Mouse (Mus musculus): ENCODE measurements around the gene Gm11492. TPM values are rescaled to one million over a fixed set of nuclear protein-coding genes. Genes with fewer than 3 reads are reported as not detected.

Gm11492 gene
- polyA plus RNA-seq, 1 experiment from 2014 or later = not detected

- no peak for DNase-seq (ENCODE audit: low spot score)
- WGBS = 75% methylated on average over 8 of the region's 8 CpGs
- peaks cover 17% of the 10 kb centered on the region for H3K4me1 ChIP-seq (replicated peaks; ENCODE audit: control insufficient read depth, insufficient read depth, low read length)
Observed at GRCm38 (mm10) chr11:87581933-87582710, 15.7 kb downstream of the Gm11492 start.

GRCm38 (mm10) chr11:87583291-87584034 is 17.0 kb downstream of the Gm11492 start:
- 75% methylated on average over 6 of the region's 6 CpGs for WGBS
- no peaks in the 10 kb centered on the region for H3K27me3 ChIP-seq (replicated peaks; ENCODE audit: control insufficient read depth, insufficient read depth, low read length)
- H3K4me1 ChIP-seq (replicated peaks; ENCODE audit: control insufficient read depth, insufficient read depth, low read length) = peaks cover 13% of the 10 kb centered on the region
- no peak overlapping the region for H3K27ac ChIP-seq (ENCODE audit: low read depth, low read length)
- DNase-seq (ENCODE audit: low spot score) = no peak
- no peaks in the 10 kb centered on the region for H3K36me3 ChIP-seq (ENCODE audit: control insufficient read depth, insufficient read depth, low read length)
- no peak overlapping the region for H3K4me3 ChIP-seq (ENCODE audit: low read depth, low read length)
- ATAC-seq (replicated peaks; ENCODE audit: low FRiP score) = no peak
- H3K9ac ChIP-seq (ENCODE audit: low read depth, low read length) = no peak overlapping the region
- H3K9me3 ChIP-seq (ENCODE audit: control insufficient read depth, low read length) = no peaks in the 10 kb centered on the region
- H3K4me2 ChIP-seq = no peak overlapping the region

More at GRCm38 (mm10) chr11:87581933-87582710, 15.7 kb downstream of the Gm11492 start:
- H3K4me2 ChIP-seq = no peak overlapping the region
- H3K27ac ChIP-seq (ENCODE audit: low read depth, low read length) = no peak overlapping the region
- no peaks in the 10 kb centered on the region for H3K27me3 ChIP-seq (replicated peaks; ENCODE audit: control insufficient read depth, insufficient read depth, low read length)
- no peaks in the 10 kb centered on the region for H3K9me3 ChIP-seq (ENCODE audit: control insufficient read depth, low read length)
- H3K36me3 ChIP-seq (ENCODE audit: control insufficient read depth, insufficient read depth, low read length) = no peaks in the 10 kb centered on the region
- H3K9ac ChIP-seq (ENCODE audit: low read depth, low read length) = no peak overlapping the region
- ATAC-seq (replicated peaks; ENCODE audit: low FRiP score) = no peak
- H3K4me3 ChIP-seq (ENCODE audit: low read depth, low read length) = no peak overlapping the region

GRCm38 (mm10) chr11:87584711-87585505 is 18.5 kb downstream of the Gm11492 start:
- ATAC-seq (replicated peaks; ENCODE audit: low FRiP score) = no peak
- H3K9ac ChIP-seq (ENCODE audit: low read depth, low read length) = no peak overlapping the region
- no peak overlapping the region for H3K27ac ChIP-seq (ENCODE audit: low read depth, low read length)

GRCm38 (mm10) chr11:87587211-87587874 is 20.9 kb downstream of the Gm11492 start:
- no peak overlapping the region for H3K27ac ChIP-seq (ENCODE audit: low read depth, low read length)
- H3K27me3 ChIP-seq (replicated peaks; ENCODE audit: control insufficient read depth, insufficient read depth, low read length) = no peaks in the 10 kb centered on the region
- no peaks in the 10 kb centered on the region for H3K36me3 ChIP-seq (ENCODE audit: control insufficient read depth, insufficient read depth, low read length)
- no peak overlapping the region for H3K9ac ChIP-seq (ENCODE audit: low read depth, low read length)
- H3K4me2 ChIP-seq = no peak overlapping the region
- no peak overlapping the region for H3K4me3 ChIP-seq (ENCODE audit: low read depth, low read length)
- peaks cover 10% of the 10 kb centered on the region for H3K4me1 ChIP-seq (replicated peaks; ENCODE audit: control insufficient read depth, insufficient read depth, low read length)
- no peak for ATAC-seq (replicated peaks; ENCODE audit: low FRiP score)
- DNase-seq (ENCODE audit: low spot score) = no peak
- WGBS = 90% methylated on average over 5 of the region's 5 CpGs
- no peaks in the 10 kb centered on the region for H3K9me3 ChIP-seq (ENCODE audit: control insufficient read depth, low read length)

More at GRCm38 (mm10) chr11:87584711-87585505, 18.5 kb downstream of the Gm11492 start:
- DNase-seq (ENCODE audit: low spot score) = no peak
- H3K9me3 ChIP-seq (ENCODE audit: control insufficient read depth, low read length) = no peaks in the 10 kb centered on the region
- peaks cover 2% of the 10 kb centered on the region for H3K4me1 ChIP-seq (replicated peaks; ENCODE audit: control insufficient read depth, insufficient read depth, low read length)
- no peak overlapping the region for H3K4me2 ChIP-seq
- WGBS = 81% methylated on average over 10 of the region's 10 CpGs
- H3K27me3 ChIP-seq (replicated peaks; ENCODE audit: control insufficient read depth, insufficient read depth, low read length) = no peaks in the 10 kb centered on the region
- no peaks in the 10 kb centered on the region for H3K36me3 ChIP-seq (ENCODE audit: control insufficient read depth, insufficient read depth, low read length)
- H3K4me3 ChIP-seq (ENCODE audit: low read depth, low read length) = no peak overlapping the region

GRCm38 (mm10) chr11:87589605-87590004 is 23.2 kb downstream of the Gm11492 start:
- H3K9ac ChIP-seq (ENCODE audit: low read depth, low read length) = peak overlapping the region; percentile 25; the same call in 1 of the 2 replicates
- H3K27me3 ChIP-seq (replicated peaks; ENCODE audit: control insufficient read depth, insufficient read depth, low read length) = no peaks in the 10 kb centered on the region
- 87% methylated on average over 8 of the region's 8 CpGs for WGBS
- H3K4me3 ChIP-seq (ENCODE audit: low read depth, low read length) = no peak overlapping the region
- no peak overlapping the region for H3K27ac ChIP-seq (ENCODE audit: low read depth, low read length)
- H3K36me3 ChIP-seq (ENCODE audit: control insufficient read depth, insufficient read depth, low read length) = no peaks in the 10 kb centered on the region; the same call in 1 of the 2 replicates
- H3K4me2 ChIP-seq = peak overlapping the region; percentile 88
- ATAC-seq (replicated peaks; ENCODE audit: low FRiP score) (no peak), DNase-seq (ENCODE audit: low spot score) (no peak)
- peaks cover 30% of the 10 kb centered on the region for H3K4me1 ChIP-seq (replicated peaks; ENCODE audit: control insufficient read depth, insufficient read depth, low read length)
- H3K9me3 ChIP-seq (ENCODE audit: control insufficient read depth, low read length) = no peaks in the 10 kb centered on the region

GRCm38 (mm10) chr11:87590841-87591525 is 24.5 kb downstream of the Gm11492 start:
- Histone ChIP-seq H3K4me1 (replicated peaks; ENCODE audit: control insufficient read depth, insufficient read depth, low read length) (peaks cover 43% of the 10 kb centered on the region), H3K27me3 (replicated peaks; ENCODE audit: control insufficient read depth, insufficient read depth, low read length) (no peaks in the 10 kb centered on the region), H3K36me3 (ENCODE audit: control insufficient read depth, insufficient read depth, low read length) (no peaks in the 10 kb centered on the region; the same call in 1 of the 2 replicates), H3K4me3 (ENCODE audit: low read depth, low read length) (peak overlapping the region; percentile 76), H3K9me3 (ENCODE audit: control insufficient read depth, low read length) (no peaks in the 10 kb centered on the region), H3K27ac (ENCODE audit: low read depth, low read length) (peak overlapping the region; percentile 92), H3K9ac (ENCODE audit: low read depth, low read length) (peak overlapping the region; percentile 93), H3K4me2 (peak overlapping the region; percentile 88)
- no peak for ATAC-seq (replicated peaks; ENCODE audit: low FRiP score)
- WGBS = 2% methylated on average over 25 of the region's 25 CpGs
- DNase-seq (ENCODE audit: low spot score) = peak; percentile 56

GRCm38 (mm10) chr11:87591526-87592353 is 25.3 kb downstream of the Gm11492 start, which contains the start of gene Mtmr4:
TSS of gene Mtmr4 (plus strand) at chr11:87592162.
- H3K27me3 ChIP-seq (replicated peaks; ENCODE audit: control insufficient read depth, insufficient read depth, low read length) = no peaks in the 10 kb centered on the region
- H3K4me2 ChIP-seq = peak within 1 kb of the TSS; percentile 97
- DNase-seq (ENCODE audit: low spot score) = peak; percentile 97
- peaks cover 50% of the 10 kb centered on the region for H3K4me1 ChIP-seq (replicated peaks; ENCODE audit: control insufficient read depth, insufficient read depth, low read length)
- under 1% methylated on average over 61 of the region's 61 CpGs for WGBS
- ATAC-seq (replicated peaks; ENCODE audit: low FRiP score) = peak; percentile 97
- peak within 1 kb of the TSS; percentile 93 for H3K9ac ChIP-seq (ENCODE audit: low read depth, low read length)
- no peaks in the 10 kb centered on the region for H3K9me3 ChIP-seq (ENCODE audit: control insufficient read depth, low read length)
- H3K27ac ChIP-seq (ENCODE audit: low read depth, low read length) = peak within 1 kb of the TSS; percentile 92
- no peaks in the 10 kb centered on the region; the same call in 1 of the 2 replicates for H3K36me3 ChIP-seq (ENCODE audit: control insufficient read depth, insufficient read depth, low read length)
- H3K4me3 ChIP-seq (ENCODE audit: low read depth, low read length) = peak within 1 kb of the TSS; percentile 76

Data from liver, embryonic 11.5 days (tissue).